Mouse (Mus musculus): ENCODE measurements around the gene Carf. TPM values are rescaled to one million over a fixed set of nuclear protein-coding genes. Genes with fewer than 3 reads are reported as not detected.
"Not testable (repeated sequence)": the region's sequence is repeated elsewhere in the genome, so short reads cannot be mapped to it uniquely, and the experiment has no call there.

Gene Carf
- polyA plus RNA-seq (2015; fragmentation: Nextera tagmentation; extraction: Ambion mirVana) = 8.5 and 9.0 TPM in 2 replicates

GRCm38 (mm10) chr1:60098024-60098781, at the start of gene Carf, which contains the start of gene Wdr12:
Gene Carf (plus strand): TSS chr1:60098247.
Gene Wdr12 (minus strand): TSS chr1:60098645.
- no peaks in the 10 kb centered on the region for H3K27me3 ChIP-seq
- H3K4me1 ChIP-seq (replicated peaks) = peaks cover 13% of the 10 kb centered on the region
- H3K36me3 ChIP-seq = peaks cover 10% of the 10 kb centered on the region; the same call in 1 of the 2 replicates
- peak within 1 kb of the TSS; percentile 82 for H3K4me2 ChIP-seq (replicated peaks)
- ATAC-seq = peak; percentile 97
- WGBS = under 1% methylated on average over 71 of the region's 71 CpGs
- H3K27ac ChIP-seq = peak within 1 kb of the TSS; percentile 98
- H3K4me3 ChIP-seq (replicated peaks) = peak within 1 kb of the TSS; percentile 90
- H3K9me3 ChIP-seq = no peaks in the 10 kb centered on the region
- H3K9ac ChIP-seq (replicated peaks) = peak within 1 kb of the TSS; percentile 95

DNA sequence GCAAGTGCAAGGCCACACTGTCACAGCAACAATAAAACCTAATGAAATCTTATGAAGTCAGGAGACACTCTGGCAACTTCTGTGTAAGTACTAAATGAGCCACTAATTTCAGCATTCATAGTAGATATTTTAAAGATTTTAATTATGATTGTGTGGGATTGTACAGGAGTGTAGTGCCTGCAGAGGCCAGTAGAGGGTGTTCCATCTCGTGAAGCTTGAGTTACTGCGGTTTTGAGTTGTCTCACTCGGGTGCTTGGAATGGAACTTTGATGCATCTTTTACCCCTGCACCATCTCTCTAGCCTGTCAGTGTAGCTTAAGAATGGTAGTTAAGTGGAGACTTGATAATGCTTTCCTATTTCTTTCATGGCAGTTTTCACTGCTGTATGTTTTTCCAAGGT, 43.4 kb upstream of the Carf start:
- no peaks in the 10 kb centered on the region for H3K27me3 ChIP-seq
- no peak overlapping the region for H3K9ac ChIP-seq (replicated peaks)
- H3K27ac ChIP-seq = no peak overlapping the region
- no peak overlapping the region for H3K4me2 ChIP-seq (replicated peaks)
- 45% methylated on average over 3 of the region's 3 CpGs for WGBS
- H3K4me3 ChIP-seq (replicated peaks) = no peak overlapping the region
- no peak for ATAC-seq
- no peaks in the 10 kb centered on the region for H3K4me1 ChIP-seq (replicated peaks)
- H3K9me3 ChIP-seq = no peaks in the 10 kb centered on the region
- no peaks in the 10 kb centered on the region for H3K36me3 ChIP-seq

GRCm38 (mm10) chr1:60056310-60056709, 41.7 kb upstream of the Carf start:
- ATAC-seq = no peak
- 87% methylated on average over 3 of the region's 3 CpGs for WGBS
- Histone ChIP-seq H3K36me3 (no peaks in the 10 kb centered on the region), H3K9ac (replicated peaks) (no peak overlapping the region), H3K4me3 (replicated peaks) (no peak overlapping the region), H3K27ac (no peak overlapping the region), H3K9me3 (no peaks in the 10 kb centered on the region), H3K4me2 (replicated peaks) (no peak overlapping the region), H3K4me1 (replicated peaks) (no peaks in the 10 kb centered on the region), H3K27me3 (no peaks in the 10 kb centered on the region)

DNA sequence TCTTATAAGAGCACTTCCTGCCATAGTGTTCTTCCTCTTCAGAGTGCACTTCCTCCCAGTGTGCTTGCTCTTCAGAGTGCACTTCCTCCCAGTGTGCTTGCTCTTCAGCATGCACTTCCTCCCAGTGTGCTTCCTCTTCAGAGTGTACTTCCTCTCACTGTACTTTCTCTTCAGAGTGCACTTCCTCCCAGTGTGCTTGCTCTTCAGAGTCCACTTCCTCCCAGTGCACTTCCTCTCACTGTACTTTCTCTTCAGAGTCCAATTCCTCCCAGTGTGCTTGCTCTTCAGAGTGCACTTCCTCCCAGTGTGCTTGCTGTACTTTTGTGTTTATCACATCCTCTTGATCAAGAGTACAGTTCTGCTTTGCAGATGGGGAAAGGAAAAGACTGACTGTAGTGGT, 27.3 kb upstream of the Carf start:
- not testable (repeated sequence) for H3K4me1 ChIP-seq (replicated peaks); H3K4me3 ChIP-seq (replicated peaks); H3K36me3 ChIP-seq; H3K9me3 ChIP-seq; ATAC-seq; H3K4me2 ChIP-seq (replicated peaks); H3K27ac ChIP-seq; H3K9ac ChIP-seq (replicated peaks); H3K27me3 ChIP-seq

DNA sequence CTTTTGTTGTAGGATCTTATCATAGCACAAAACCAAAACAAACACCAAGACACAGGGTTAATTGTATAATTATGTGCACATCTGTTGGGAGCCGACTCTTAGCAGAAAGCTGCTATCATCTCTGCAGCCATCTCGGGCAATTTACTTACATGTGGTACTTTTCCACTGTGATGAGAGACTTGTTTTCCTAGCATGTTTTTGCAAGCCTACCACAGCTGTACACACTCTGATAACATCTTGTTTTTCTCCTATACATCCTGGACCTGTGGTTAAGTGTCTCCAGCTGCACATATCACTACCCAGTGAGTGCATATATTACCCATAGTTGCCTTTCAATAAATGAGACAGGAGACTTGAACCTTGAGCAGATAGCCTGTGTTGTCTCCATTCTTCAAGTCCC, 23.1 kb upstream of the Carf start:
- Histone ChIP-seq H3K9me3 (no peaks in the 10 kb centered on the region), H3K27me3 (no peaks in the 10 kb centered on the region), H3K4me3 (replicated peaks) (no peak overlapping the region), H3K27ac (no peak overlapping the region), H3K9ac (replicated peaks) (no peak overlapping the region), H3K36me3 (peaks cover 29% of the 10 kb centered on the region), H3K4me2 (replicated peaks) (no peak overlapping the region), H3K4me1 (replicated peaks) (no peaks in the 10 kb centered on the region)
- WGBS = 88% methylated on average over 2 of the region's 2 CpGs
- no peak for ATAC-seq

DNA sequence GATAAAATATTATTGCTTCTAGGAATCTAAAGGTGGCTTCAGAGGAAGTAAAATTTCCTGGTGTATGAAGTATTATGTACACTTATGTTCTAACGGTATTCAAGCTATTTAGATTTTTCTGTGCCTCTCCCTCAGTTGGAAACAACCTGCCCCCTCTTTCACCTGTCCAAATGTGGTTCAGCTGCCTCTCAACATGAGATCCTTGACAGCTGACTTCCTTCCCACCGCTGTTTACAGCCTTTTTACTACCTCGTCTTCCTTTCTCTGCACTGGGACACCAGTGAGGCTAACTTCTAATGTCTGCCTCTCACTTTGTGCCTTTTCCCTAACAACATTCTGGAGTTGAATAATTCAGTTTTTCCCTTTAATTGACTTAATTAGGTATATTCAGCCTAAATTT, 22.5 kb upstream of the Carf start:
- no peak overlapping the region for H3K4me2 ChIP-seq (replicated peaks)

DNA sequence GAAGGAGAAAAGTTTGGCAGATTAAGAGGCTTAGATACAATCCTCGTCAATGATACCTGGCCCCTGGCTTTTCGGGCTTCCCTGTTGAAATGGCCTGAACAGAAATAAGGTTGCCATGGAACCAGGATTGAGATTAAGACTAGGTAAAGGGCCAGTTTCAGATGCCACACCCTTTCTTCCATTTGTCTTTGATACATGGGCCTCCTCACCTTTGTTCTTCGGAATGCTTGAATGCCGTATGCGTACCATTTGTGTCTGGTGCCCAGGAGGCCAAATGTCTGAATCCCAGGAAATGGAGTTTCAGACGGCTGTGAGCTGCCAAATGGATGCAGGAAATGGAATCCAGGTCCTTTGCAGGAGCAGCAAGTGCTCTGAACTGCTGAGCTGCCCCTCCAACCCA, 21.6 kb upstream of the Carf start:
- no peak overlapping the region for H3K9ac ChIP-seq (replicated peaks)
- WGBS = 86% methylated on average over 6 of the region's 6 CpGs
- H3K27ac ChIP-seq = no peak overlapping the region
- no peaks in the 10 kb centered on the region for H3K9me3 ChIP-seq
- ATAC-seq = no peak
- peaks cover 37% of the 10 kb centered on the region for H3K36me3 ChIP-seq
- H3K4me3 ChIP-seq (replicated peaks) = no peak overlapping the region
- H3K4me1 ChIP-seq (replicated peaks) = no peaks in the 10 kb centered on the region
- no peak overlapping the region for H3K4me2 ChIP-seq (replicated peaks)
- no peaks in the 10 kb centered on the region for H3K27me3 ChIP-seq

More for the DNA sequence above, 22.5 kb upstream of the Carf start:
- Histone ChIP-seq H3K9me3 (no peaks in the 10 kb centered on the region), H3K9ac (replicated peaks) (no peak overlapping the region), H3K4me3 (replicated peaks) (no peak overlapping the region), H3K27ac (no peak overlapping the region), H3K4me1 (replicated peaks) (no peaks in the 10 kb centered on the region), H3K36me3 (peaks cover 34% of the 10 kb centered on the region), H3K27me3 (no peaks in the 10 kb centered on the region)
- ATAC-seq = no peak
- WGBS = 88% methylated on average over 3 of the region's 3 CpGs

DNA sequence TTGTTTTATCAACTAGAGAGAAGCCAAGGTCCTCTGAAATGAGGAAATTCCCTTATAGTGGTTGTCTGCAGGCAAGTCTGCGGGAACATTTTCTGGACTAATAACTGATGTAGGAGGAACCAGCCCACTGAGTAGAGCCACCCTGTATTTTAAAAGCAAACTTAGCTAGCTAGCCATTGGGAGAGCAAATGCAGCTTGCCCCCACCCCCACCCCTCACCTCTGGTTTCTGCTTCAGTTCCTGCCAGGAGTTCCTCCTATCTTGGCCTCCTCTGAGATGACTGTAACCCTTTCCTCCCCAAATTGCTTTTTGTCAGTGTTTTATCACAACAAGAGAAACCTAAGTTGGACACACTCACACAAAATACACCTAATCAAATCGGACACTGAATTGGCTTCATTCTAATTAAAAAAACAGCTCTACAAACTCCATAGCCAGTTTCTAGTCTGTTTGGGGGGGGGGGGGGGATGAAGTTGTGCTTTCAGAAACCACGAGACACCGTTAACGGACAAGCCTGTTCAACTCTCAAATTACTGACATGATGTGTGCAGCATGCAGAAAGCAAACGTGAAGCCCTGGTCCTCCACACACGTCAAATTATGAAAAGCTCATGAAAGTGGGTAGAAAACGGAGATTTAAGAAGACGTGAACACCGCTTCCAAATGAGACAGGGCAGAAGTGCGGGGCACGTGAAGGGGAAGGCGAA, 1.3 kb upstream of the Carf start:
- WGBS = 12% methylated on average over 13 of the region's 13 CpGs
- Histone ChIP-seq H3K27ac (no peak overlapping the region), H3K9me3 (no peaks in the 10 kb centered on the region), H3K27me3 (no peaks in the 10 kb centered on the region), H3K9ac (replicated peaks) (peak overlapping the region; percentile 66), H3K4me3 (replicated peaks) (peak overlapping the region; percentile 90), H3K4me1 (replicated peaks) (peaks cover 13% of the 10 kb centered on the region), H3K4me2 (replicated peaks) (peak overlapping the region; percentile 82), H3K36me3 (peaks cover 18% of the 10 kb centered on the region)
- ATAC-seq = no peak

- Histone ChIP-seq H3K4me3 (replicated peaks) (peak overlapping the region; percentile 90), H3K4me2 (replicated peaks) (peak overlapping the region; percentile 82), H3K27me3 (no peaks in the 10 kb centered on the region), H3K9me3 (no peaks in the 10 kb centered on the region), H3K27ac (peak overlapping the region; percentile 98), H3K4me1 (replicated peaks) (peaks cover 13% of the 10 kb centered on the region), H3K36me3 (peaks cover 12% of the 10 kb centered on the region; the same call in 1 of the 2 replicates), H3K9ac (replicated peaks) (peak overlapping the region; percentile 66)
- ATAC-seq = peak; percentile 92
- WGBS = under 1% methylated on average over 25 of the region's 25 CpGs
Observed at GRCm38 (mm10) chr1:60097277-60098023, 597 bp upstream of the Carf start.

GRCm38 (mm10) chr1:60098839-60099238, 792 bp downstream of the Carf start:
- H3K9ac ChIP-seq (replicated peaks) = peak overlapping the region; percentile 95
- H3K4me2 ChIP-seq (replicated peaks) = peak overlapping the region; percentile 82
- no peaks in the 10 kb centered on the region for H3K27me3 ChIP-seq
- ATAC-seq = no peak
- H3K4me1 ChIP-seq (replicated peaks) = peaks cover 13% of the 10 kb centered on the region
- no peaks in the 10 kb centered on the region for H3K9me3 ChIP-seq
- peak overlapping the region; percentile 98; the same call in 1 of the 2 replicates for H3K27ac ChIP-seq
- WGBS = 12% methylated on average over 9 of the region's 9 CpGs
- H3K4me3 ChIP-seq (replicated peaks) = peak overlapping the region; percentile 90
- peaks cover 7% of the 10 kb centered on the region; the same call in 1 of the 2 replicates for H3K36me3 ChIP-seq

- Histone ChIP-seq H3K4me2 (replicated peaks) (no peak overlapping the region), H3K27me3 (no peaks in the 10 kb centered on the region), H3K4me3 (replicated peaks) (no peak overlapping the region), H3K4me1 (replicated peaks) (no peaks in the 10 kb centered on the region), H3K9ac (replicated peaks) (no peak overlapping the region), H3K9me3 (no peaks in the 10 kb centered on the region), H3K27ac (no peak overlapping the region), H3K36me3 (peaks cover 16% of the 10 kb centered on the region)
- no peak for ATAC-seq
- 100% methylated on average over 1 of the region's 1 CpGs for WGBS
Observed at GRCm38 (mm10) chr1:60104582-60104981, 6.5 kb downstream of the Carf start.

Measured in midbrain, embryonic 13.5 days (tissue).